Mouse (Mus musculus) stomach, embryonic 15.5 days (tissue): Measurements from ENCODE around the gene Ppp6r3. TPM values are rescaled to one million over a fixed set of nuclear protein-coding genes. Genes with fewer than 3 reads are reported as not detected.

Experiments used
- ATAC-seq: fragments of 200-750 bp; cut with Nextera tagmentation; 2 replicates; pipeline ENCODE4 v1.8.0; 2017; ENCODE audit warnings: low read depth, moderate number of reproducible peaks, moderate TSS enrichment; ENCODE audit not compliant: insufficient read depth, low FRiP score
- H3K27ac ChIP-seq: fragments of 300-500 bp; sonication (generic); 2 replicates; pipeline ENCODE4 v1.5.1; 2015; ENCODE audit warnings: mild to moderate bottlenecking, inconsistent platforms
- H3K27me3 ChIP-seq: fragments of 300-500 bp; sonication (generic); replicated peaks from 2 replicates; pipeline ENCODE4 v1.6.1; 2015; ENCODE audit warnings: inconsistent platforms
- H3K36me3 ChIP-seq: fragments of 300-500 bp; sonication (generic); 2 replicates; pipeline ENCODE4 v1.6.1; 2015; ENCODE audit warnings: inconsistent platforms
- H3K4me1 ChIP-seq: fragments of 300-500 bp; sonication (generic); 2 replicates; pipeline ENCODE4 v1.6.1; 2015; ENCODE audit warnings: inconsistent platforms
- H3K4me2 ChIP-seq: fragments of 300-500 bp; sonication (generic); 2 replicates; pipeline ENCODE4 v1.6.1; 2015; ENCODE audit warnings: mild to moderate bottlenecking, inconsistent platforms
- H3K4me3 ChIP-seq: fragments of 300-500 bp; sonication (generic); replicated peaks from 2 replicates; pipeline ENCODE4 v1.5.1; 2015; ENCODE audit warnings: inconsistent platforms
- H3K9ac ChIP-seq: fragments of 300-500 bp; sonication (generic); 2 replicates; pipeline ENCODE4 v1.6.1; 2015; ENCODE audit warnings: inconsistent platforms
- H3K9me3 ChIP-seq: fragments of 300-500 bp; sonication (generic); 2 replicates; pipeline ENCODE4 v1.6.1; 2016; ENCODE audit warnings: inconsistent platforms
- WGBS: fragments of 180-500 bp; shearing (Covaris S2); methylation state at CpG from one replicate; pipeline ENCODE4 v1.1.7; 2015; 5-methylcytosine and 5-hydroxymethylcytosine counted together
- polyA plus RNA-seq: library from polyadenylated mRNA; unstranded; fragments of >200 nt; fragmentation: Nextera tagmentation; extraction: Ambion mirVana; gene quantifications from 2 replicates; pipeline ENCODE4 v1.2.1, GENCODE M21; 2015

Gene Ppp6r3
- polyA plus RNA-seq, 1 experiment from 2014 or later: 46.1 TPM

- H3K4me3 ChIP-seq: no peak overlapping the region
- H3K27me3 ChIP-seq: no peaks in the 10 kb centered on the region
- no peaks in the 10 kb centered on the region for H3K9me3 ChIP-seq
- WGBS: 88% methylated on average over 3 of the region's 3 CpGs
- no peak for ATAC-seq
- no peaks in the 10 kb centered on the region for H3K36me3 ChIP-seq
- H3K9ac ChIP-seq: no peak overlapping the region
- no peak overlapping the region for H3K4me2 ChIP-seq
- no peak overlapping the region for H3K27ac ChIP-seq
- H3K4me1 ChIP-seq: 0 out of 2 replicates have a peak, but pooled peaks cover 4% of the 10 kb centered on the region
Observed at GRCm38 (mm10) chr19:3564309-3564708, 11.2 kb downstream of the Ppp6r3 start.

- Histone ChIP-seq H3K27me3 (no peaks in the 10 kb centered on the region), H3K4me3 (no peak overlapping the region), H3K9ac (no peak overlapping the region), H3K27ac (no peak overlapping the region), H3K9me3 (no peaks in the 10 kb centered on the region), H3K36me3 (no peaks in the 10 kb centered on the region), H3K4me1 (0 out of 2 replicates have a peak, but pooled peaks cover under 1% of the 10 kb centered on the region), H3K4me2 (no peak overlapping the region)
- 84% methylated on average over 6 of the region's 6 CpGs for WGBS
- no peak for ATAC-seq
Observed at GRCm38 (mm10) chr19:3562752-3563151, 12.8 kb downstream of the Ppp6r3 start.

GRCm38 (mm10) chr19:3562298-3562697, 13.3 kb downstream of the Ppp6r3 start:
- Histone ChIP-seq H3K27ac (no peak overlapping the region), H3K27me3 (no peaks in the 10 kb centered on the region), H3K4me1 (no peaks in the 10 kb centered on the region), H3K4me3 (no peak overlapping the region), H3K9ac (no peak overlapping the region), H3K4me2 (no peak overlapping the region), H3K36me3 (no peaks in the 10 kb centered on the region), H3K9me3 (no peaks in the 10 kb centered on the region)
- WGBS: 87% methylated on average over 2 of the region's 2 CpGs
- no peak for ATAC-seq

GRCm38 (mm10) chr19:3556169-3556827, 19.3 kb downstream of the Ppp6r3 start:
- no peak overlapping the region for H3K27ac ChIP-seq
- no peak overlapping the region for H3K4me2 ChIP-seq
- no peaks in the 10 kb centered on the region for H3K36me3 ChIP-seq
- no peak for ATAC-seq
- WGBS: 77% methylated on average over 2 of the region's 2 CpGs
- H3K9me3 ChIP-seq: no peaks in the 10 kb centered on the region
- no peak overlapping the region for H3K9ac ChIP-seq
- H3K4me3 ChIP-seq: no peak overlapping the region
- H3K27me3 ChIP-seq: no peaks in the 10 kb centered on the region
- H3K4me1 ChIP-seq: 0 out of 2 replicates have a peak, but pooled peaks cover 4% of the 10 kb centered on the region

- no peak overlapping the region for H3K9ac ChIP-seq
- no peak overlapping the region for H3K4me2 ChIP-seq
- H3K4me3 ChIP-seq: no peak overlapping the region
- H3K9me3 ChIP-seq: no peaks in the 10 kb centered on the region
- WGBS: 91% methylated on average over 8 of the region's 8 CpGs
- no peak for ATAC-seq
- no peaks in the 10 kb centered on the region for H3K27me3 ChIP-seq
- H3K27ac ChIP-seq: no peak overlapping the region
- 0 out of 2 replicates have a peak, but pooled peaks cover 4% of the 10 kb centered on the region for H3K4me1 ChIP-seq
- no peaks in the 10 kb centered on the region for H3K36me3 ChIP-seq
Observed at GRCm38 (mm10) chr19:3554785-3555184, 20.8 kb downstream of the Ppp6r3 start.

- H3K27me3 ChIP-seq: no peaks in the 10 kb centered on the region
- no peak overlapping the region for H3K4me2 ChIP-seq
- H3K4me1 ChIP-seq: 0 out of 2 replicates have a peak, but pooled peaks cover 4% of the 10 kb centered on the region
- WGBS: 35% methylated on average over 4 of the region's 4 CpGs
- no peak for ATAC-seq
- H3K4me3 ChIP-seq: no peak overlapping the region
- H3K36me3 ChIP-seq: no peaks in the 10 kb centered on the region
- no peaks in the 10 kb centered on the region for H3K9me3 ChIP-seq
- H3K27ac ChIP-seq: no peak overlapping the region
- H3K9ac ChIP-seq: no peak overlapping the region; the same call in 1 of the 2 replicates
Observed at GRCm38 (mm10) chr19:3551573-3552159, 23.9 kb downstream of the Ppp6r3 start.

GRCm38 (mm10) chr19:3550101-3550500, 25.4 kb downstream of the Ppp6r3 start:
- no peak overlapping the region for H3K9ac ChIP-seq
- 86% methylated on average over 1 of the region's 1 CpGs for WGBS
- no peaks in the 10 kb centered on the region for H3K27me3 ChIP-seq
- no peak for ATAC-seq
- no peak overlapping the region for H3K4me3 ChIP-seq
- H3K4me2 ChIP-seq: no peak overlapping the region
- no peaks in the 10 kb centered on the region for H3K9me3 ChIP-seq
- H3K36me3 ChIP-seq: no peaks in the 10 kb centered on the region
- H3K27ac ChIP-seq: no peak overlapping the region
- 0 out of 2 replicates have a peak, but pooled peaks cover 4% of the 10 kb centered on the region for H3K4me1 ChIP-seq

GRCm38 (mm10) chr19:3549263-3549662, 26.3 kb downstream of the Ppp6r3 start:
- ATAC-seq: no peak

GRCm38 (mm10) chr19:3548311-3548710, 27.2 kb downstream of the Ppp6r3 start:
- ATAC-seq: no peak
- Histone ChIP-seq H3K36me3 (no peaks in the 10 kb centered on the region; the same call in 1 of the 2 replicates), H3K4me3 (no peak overlapping the region), H3K9me3 (no peaks in the 10 kb centered on the region), H3K4me2 (no peak overlapping the region), H3K9ac (no peak overlapping the region), H3K4me1 (0 out of 2 replicates have a peak, but pooled peaks cover 4% of the 10 kb centered on the region), H3K27ac (no peak overlapping the region), H3K27me3 (no peaks in the 10 kb centered on the region)
- 94% methylated on average over 1 of the region's 1 CpGs for WGBS

More at GRCm38 (mm10) chr19:3549263-3549662, 26.3 kb downstream of the Ppp6r3 start:
- no peak overlapping the region for H3K4me2 ChIP-seq
- no peak overlapping the region for H3K4me3 ChIP-seq
- no peaks in the 10 kb centered on the region for H3K27me3 ChIP-seq
- H3K27ac ChIP-seq: no peak overlapping the region
- no peak overlapping the region for H3K9ac ChIP-seq
- 88% methylated on average over 1 of the region's 1 CpGs for WGBS
- H3K36me3 ChIP-seq: no peaks in the 10 kb centered on the region
- H3K4me1 ChIP-seq: 0 out of 2 replicates have a peak, but pooled peaks cover 4% of the 10 kb centered on the region
- no peaks in the 10 kb centered on the region for H3K9me3 ChIP-seq

- ATAC-seq: no peak
Observed at GRCm38 (mm10) chr19:3544995-3545394, 30.6 kb downstream of the Ppp6r3 start.

GRCm38 (mm10) chr19:3542591-3542990, 33.0 kb downstream of the Ppp6r3 start:
- WGBS: 96% methylated on average over 4 of the region's 4 CpGs
- no peak overlapping the region for H3K4me2 ChIP-seq
- H3K27me3 ChIP-seq: no peaks in the 10 kb centered on the region
- H3K36me3 ChIP-seq: peaks cover 6% of the 10 kb centered on the region
- H3K4me3 ChIP-seq: no peak overlapping the region
- no peaks in the 10 kb centered on the region for H3K9me3 ChIP-seq
- H3K27ac ChIP-seq: no peak overlapping the region
- ATAC-seq: no peak
- H3K9ac ChIP-seq: no peak overlapping the region
- H3K4me1 ChIP-seq: no peaks in the 10 kb centered on the region

More at GRCm38 (mm10) chr19:3544995-3545394, 30.6 kb downstream of the Ppp6r3 start:
- Histone ChIP-seq H3K4me2 (no peak overlapping the region), H3K27ac (no peak overlapping the region), H3K9me3 (no peaks in the 10 kb centered on the region), H3K4me1 (no peaks in the 10 kb centered on the region), H3K4me3 (no peak overlapping the region), H3K27me3 (no peaks in the 10 kb centered on the region), H3K36me3 (peaks cover 4% of the 10 kb centered on the region; the same call in 1 of the 2 replicates), H3K9ac (no peak overlapping the region)
- 88% methylated on average over 2 of the region's 2 CpGs for WGBS

- Histone ChIP-seq H3K27ac (no peak overlapping the region), H3K9me3 (no peaks in the 10 kb centered on the region), H3K9ac (no peak overlapping the region), H3K4me1 (no peaks in the 10 kb centered on the region), H3K36me3 (peaks cover 6% of the 10 kb centered on the region), H3K27me3 (no peaks in the 10 kb centered on the region), H3K4me2 (no peak overlapping the region), H3K4me3 (no peak overlapping the region)
- WGBS: 89% methylated on average over 5 of the region's 5 CpGs
- no peak for ATAC-seq
Observed at GRCm38 (mm10) chr19:3540997-3541396, 34.6 kb downstream of the Ppp6r3 start.
